Mouse (Mus musculus): Measurements from ENCODE around the gene Six2. TPM values are rescaled to one million over a fixed set of nuclear protein-coding genes. Genes with fewer than 3 reads are reported as not detected.

The Six2 gene
- total and polyA plus RNA-seq, 2 experiments from 2014 or later, result 0.08 to 0.10 TPM

GRCm38 (mm10) chr17:85704369-85705260 is 16.5 kb upstream of the Six2 start:
- Histone ChIP-seq H3K27ac (ENCODE audit: low read depth) (peak overlapping the region; percentile 70), H3K9ac (replicated peaks; ENCODE audit: low read depth, low read length) (no peak overlapping the region), H3K4me3 (ENCODE audit: low read depth, low read length) (no peak overlapping the region), H3K27me3 (ENCODE audit: control insufficient read depth, insufficient read depth, low read length) (0 out of 2 replicates have a peak, but pooled peaks cover 3% of the 10 kb centered on the region), H3K4me2 (ENCODE audit: low read depth, low read length) (no peak overlapping the region), H3K36me3 (replicated peaks; ENCODE audit: control insufficient read depth, insufficient read depth, low read length) (no peaks in the 10 kb centered on the region), H3K4me1 (ENCODE audit: control insufficient read depth, insufficient read depth) (peaks cover 11% of the 10 kb centered on the region), H3K9me3 (replicated peaks; ENCODE audit: control insufficient read depth, low read length) (no peaks in the 10 kb centered on the region)
- WGBS, result 40% methylated on average over 12 of the region's 12 CpGs
- no peak for TF ChIP-seq CTCF (IDR thresholded peaks at IDR 0.05; ENCODE audit: low read depth)
- no peak for TF ChIP-seq EP300 (IDR thresholded peaks at IDR 0.05; ENCODE audit: low read depth)
- ATAC-seq (ENCODE audit: insufficient read depth, low read depth), result peak; percentile 92
- peak; percentile 82 for DNase-seq (ENCODE audit: low spot score)

DNA sequence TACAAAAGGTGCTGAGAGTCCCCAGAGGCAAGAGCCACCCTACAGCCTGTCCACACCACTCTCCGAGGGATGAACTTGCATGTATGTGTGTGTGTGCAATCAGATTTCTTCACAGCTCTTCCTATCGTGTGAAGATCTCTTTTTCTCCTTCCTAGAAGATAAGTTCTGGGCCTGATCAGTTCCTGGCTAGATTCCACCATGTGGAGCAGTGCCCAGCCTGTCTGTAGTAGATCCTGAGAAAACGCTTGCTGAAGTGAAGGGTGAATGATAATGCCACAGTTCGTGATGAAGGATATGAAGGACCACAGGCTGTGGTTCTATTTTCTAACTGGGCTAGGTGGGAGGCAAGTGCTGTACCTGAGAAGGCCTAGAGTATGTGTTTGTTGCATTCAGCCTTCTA is 12.0 kb upstream of the Six2 start:
- H3K9me3 ChIP-seq (replicated peaks; ENCODE audit: control insufficient read depth, low read length), result no peaks in the 10 kb centered on the region
- H3K27me3 ChIP-seq (ENCODE audit: control insufficient read depth, insufficient read depth, low read length), result peaks cover 16% of the 10 kb centered on the region; the same call in 1 of the 2 replicates
- TF ChIP-seq EP300 (IDR thresholded peaks at IDR 0.05; ENCODE audit: low read depth) (no peak), CTCF (IDR thresholded peaks at IDR 0.05; ENCODE audit: low read depth) (no peak)
- no peak overlapping the region for H3K9ac ChIP-seq (replicated peaks; ENCODE audit: low read depth, low read length)
- no peak overlapping the region for H3K27ac ChIP-seq (ENCODE audit: low read depth)
- no peaks in the 10 kb centered on the region for H3K36me3 ChIP-seq (replicated peaks; ENCODE audit: control insufficient read depth, insufficient read depth, low read length)
- DNase-seq (ENCODE audit: low spot score), result no peak
- peaks cover 6% of the 10 kb centered on the region; the same call in 1 of the 2 replicates for H3K4me1 ChIP-seq (ENCODE audit: control insufficient read depth, insufficient read depth)
- H3K4me2 ChIP-seq (ENCODE audit: low read depth, low read length), result no peak overlapping the region
- ATAC-seq (ENCODE audit: insufficient read depth, low read depth), result no peak
- WGBS, result 58% methylated on average over 4 of the region's 4 CpGs
- no peak overlapping the region for H3K4me3 ChIP-seq (ENCODE audit: low read depth, low read length)

DNA sequence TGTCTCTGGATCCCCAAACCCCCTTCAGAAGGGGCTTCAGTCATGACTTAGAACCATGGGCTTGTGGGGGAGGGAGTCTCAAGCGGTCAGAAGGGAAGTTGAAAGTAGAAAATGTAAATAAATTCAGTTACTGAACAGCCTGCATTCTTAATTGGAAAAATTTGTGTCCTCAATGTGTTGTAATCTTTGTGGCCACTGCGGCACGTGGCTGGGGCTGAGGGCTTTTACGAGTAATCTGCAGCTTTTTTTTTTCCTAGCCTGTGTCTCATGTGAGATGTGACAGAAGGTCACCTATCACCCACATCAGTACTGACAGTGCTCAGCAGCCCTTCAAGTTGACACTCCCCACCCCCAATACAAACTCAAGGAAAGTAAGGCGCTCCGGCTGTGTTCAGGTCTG is 10.6 kb upstream of the Six2 start:
- TF ChIP-seq CTCF (IDR thresholded peaks at IDR 0.05; ENCODE audit: low read depth), result no peak
- no peak overlapping the region for H3K4me2 ChIP-seq (ENCODE audit: low read depth, low read length)
- no peak overlapping the region for H3K4me3 ChIP-seq (ENCODE audit: low read depth, low read length)
- 82% methylated on average over 6 of the region's 6 CpGs for WGBS
- ATAC-seq (ENCODE audit: insufficient read depth, low read depth), result no peak
- no peak for DNase-seq (ENCODE audit: low spot score)
- no peaks in the 10 kb centered on the region for H3K4me1 ChIP-seq (ENCODE audit: control insufficient read depth, insufficient read depth)
- H3K36me3 ChIP-seq (replicated peaks; ENCODE audit: control insufficient read depth, insufficient read depth, low read length), result no peaks in the 10 kb centered on the region
- H3K27ac ChIP-seq (ENCODE audit: low read depth), result no peak overlapping the region
- H3K9me3 ChIP-seq (replicated peaks; ENCODE audit: control insufficient read depth, low read length), result peaks cover 5% of the 10 kb centered on the region; the same call in 1 of the 2 replicates
- peaks cover 29% of the 10 kb centered on the region for H3K27me3 ChIP-seq (ENCODE audit: control insufficient read depth, insufficient read depth, low read length)
- no peak overlapping the region for H3K9ac ChIP-seq (replicated peaks; ENCODE audit: low read depth, low read length)

DNA sequence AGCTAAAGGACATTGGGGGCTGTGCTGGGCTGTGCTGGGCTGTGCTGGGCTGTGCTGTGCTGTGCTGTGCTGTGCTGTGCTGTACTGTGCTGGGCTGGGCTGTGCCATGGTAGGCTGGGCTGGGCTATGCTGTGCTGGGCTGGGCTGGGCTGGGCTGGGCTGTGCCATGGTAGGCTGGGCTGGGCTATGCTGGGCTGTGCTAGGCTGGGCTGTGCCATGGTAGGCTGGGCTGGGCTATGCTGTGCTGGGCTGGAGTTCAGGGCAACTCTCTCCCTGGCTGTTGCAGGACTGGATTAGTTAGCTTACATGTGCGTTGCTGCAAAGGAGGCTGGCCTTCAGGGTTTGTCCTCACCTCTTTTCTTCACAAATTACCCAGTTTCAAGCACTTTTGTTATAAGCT is 9.9 kb upstream of the Six2 start:
- H3K9me3 ChIP-seq (replicated peaks; ENCODE audit: control insufficient read depth, low read length), result peaks cover 5% of the 10 kb centered on the region; the same call in 1 of the 2 replicates
- H3K9ac ChIP-seq (replicated peaks; ENCODE audit: low read depth, low read length), result no peak overlapping the region
- 79% methylated on average over 1 of the region's 1 CpGs for WGBS
- H3K36me3 ChIP-seq (replicated peaks; ENCODE audit: control insufficient read depth, insufficient read depth, low read length), result no peaks in the 10 kb centered on the region
- no peaks in the 10 kb centered on the region for H3K4me1 ChIP-seq (ENCODE audit: control insufficient read depth, insufficient read depth)
- H3K4me3 ChIP-seq (ENCODE audit: low read depth, low read length), result no peak overlapping the region
- DNase-seq (ENCODE audit: low spot score) (no peak), ATAC-seq (ENCODE audit: insufficient read depth, low read depth) (no peak)
- peaks cover 35% of the 10 kb centered on the region for H3K27me3 ChIP-seq (ENCODE audit: control insufficient read depth, insufficient read depth, low read length)
- no peak overlapping the region for H3K27ac ChIP-seq (ENCODE audit: low read depth)
- H3K4me2 ChIP-seq (ENCODE audit: low read depth, low read length), result no peak overlapping the region
- TF ChIP-seq CTCF (IDR thresholded peaks at IDR 0.05; ENCODE audit: low read depth) (no peak), EP300 (IDR thresholded peaks at IDR 0.05; ENCODE audit: low read depth) (no peak)

GRCm38 (mm10) chr17:85694499-85694898 is 6.4 kb upstream of the Six2 start:
- H3K4me2 ChIP-seq (ENCODE audit: low read depth, low read length), result no peak overlapping the region
- 75% methylated on average over 6 of the region's 6 CpGs for WGBS
- ATAC-seq (ENCODE audit: insufficient read depth, low read depth), result no peak
- peaks cover 5% of the 10 kb centered on the region; the same call in 1 of the 2 replicates for H3K9me3 ChIP-seq (replicated peaks; ENCODE audit: control insufficient read depth, low read length)
- H3K9ac ChIP-seq (replicated peaks; ENCODE audit: low read depth, low read length), result no peak overlapping the region
- H3K36me3 ChIP-seq (replicated peaks; ENCODE audit: control insufficient read depth, insufficient read depth, low read length), result no peaks in the 10 kb centered on the region
- peaks cover 69% of the 10 kb centered on the region for H3K27me3 ChIP-seq (ENCODE audit: control insufficient read depth, insufficient read depth, low read length)
- H3K4me3 ChIP-seq (ENCODE audit: low read depth, low read length), result no peak overlapping the region
- H3K4me1 ChIP-seq (ENCODE audit: control insufficient read depth, insufficient read depth), result no peaks in the 10 kb centered on the region
- H3K27ac ChIP-seq (ENCODE audit: low read depth), result no peak overlapping the region
- DNase-seq (ENCODE audit: low spot score), result no peak
- TF ChIP-seq CTCF (IDR thresholded peaks at IDR 0.05; ENCODE audit: low read depth) (no peak; the same call in 1 of the 2 replicates), EP300 (IDR thresholded peaks at IDR 0.05; ENCODE audit: low read depth) (no peak)

Measured in heart, postnatal 0 days (tissue).